Mouse (Mus musculus): Measurements from ENCODE around the gene Hdgfl3.

The Hdgfl3 gene

GRCm38 (mm10) chr7:81904094-81904493 is 30.2 kb downstream of the Hdgfl3 start:
- no peak for DNase-seq (ENCODE audit: extremely low spot score)

GRCm38 (mm10) chr7:81899361-81899760 is 34.9 kb downstream of the Hdgfl3 start:
- DNase-seq (ENCODE audit: extremely low spot score), result no peak

- no peak for DNase-seq (ENCODE audit: extremely low spot score)
Observed at GRCm38 (mm10) chr7:81885128-81885527, 49.1 kb downstream of the Hdgfl3 start.

- no peak for DNase-seq (ENCODE audit: extremely low spot score)
Observed at GRCm38 (mm10) chr7:81881600-81881999, 52.7 kb downstream of the Hdgfl3 start.

- no peak for DNase-seq (ENCODE audit: extremely low spot score)
Observed at GRCm38 (mm10) chr7:81880797-81881196, 53.5 kb downstream of the Hdgfl3 start.

GRCm38 (mm10) chr7:81880286-81880685 is 54.0 kb downstream of the Hdgfl3 start:
- no peak for DNase-seq (ENCODE audit: extremely low spot score)

GRCm38 (mm10) chr7:81875372-81875771 is 58.9 kb downstream of the Hdgfl3 start:
- DNase-seq (ENCODE audit: extremely low spot score), result no peak

- DNase-seq (ENCODE audit: extremely low spot score), result no peak
Observed at GRCm38 (mm10) chr7:81874636-81875035, 59.6 kb downstream of the Hdgfl3 start.

- no peak for DNase-seq (ENCODE audit: extremely low spot score)
Observed at GRCm38 (mm10) chr7:81873807-81874206, 60.5 kb downstream of the Hdgfl3 start.

GRCm38 (mm10) chr7:81872493-81873013 is 61.7 kb downstream of the Hdgfl3 start:
- no peak for DNase-seq (ENCODE audit: extremely low spot score)

GRCm38 (mm10) chr7:81868158-81868557 is 66.1 kb downstream of the Hdgfl3 start:
- DNase-seq (ENCODE audit: extremely low spot score), result peak; percentile 65

GRCm38 (mm10) chr7:81867231-81867930 is 66.9 kb downstream of the Hdgfl3 start:
- no peak for DNase-seq (ENCODE audit: extremely low spot score)

GRCm38 (mm10) chr7:81865937-81866336 is 68.3 kb downstream of the Hdgfl3 start:
- no peak for DNase-seq (ENCODE audit: extremely low spot score)

- no peak for DNase-seq (ENCODE audit: extremely low spot score)
Observed at GRCm38 (mm10) chr7:81864552-81864951, 69.7 kb downstream of the Hdgfl3 start.

- no peak for DNase-seq (ENCODE audit: extremely low spot score)
Observed at GRCm38 (mm10) chr7:81862587-81863583, 71.4 kb downstream of the Hdgfl3 start.

- no peak for DNase-seq (ENCODE audit: extremely low spot score)
Observed at GRCm38 (mm10) chr7:81861921-81862320, 72.4 kb downstream of the Hdgfl3 start.

GRCm38 (mm10) chr7:81861461-81861860 is 72.8 kb downstream of the Hdgfl3 start:
- no peak for DNase-seq (ENCODE audit: extremely low spot score)

GRCm38 (mm10) chr7:81860996-81861395 is 73.3 kb downstream of the Hdgfl3 start:
- no peak for DNase-seq (ENCODE audit: extremely low spot score)

GRCm38 (mm10) chr7:81860071-81860470 is 74.2 kb downstream of the Hdgfl3 start:
- DNase-seq (ENCODE audit: extremely low spot score), result no peak

- DNase-seq (ENCODE audit: extremely low spot score), result peak; percentile 66
Observed at GRCm38 (mm10) chr7:81858968-81859721, 75.1 kb downstream of the Hdgfl3 start, which contains the start of gene Tm6sf1. Tm6sf1 (plus strand) TSS chr7:81859001.

- DNase-seq (ENCODE audit: extremely low spot score), result peak; percentile 27
Observed at GRCm38 (mm10) chr7:81858236-81858635, 76.0 kb downstream of the Hdgfl3 start.

GRCm38 (mm10) chr7:81856221-81856620 is 78.1 kb downstream of the Hdgfl3 start:
- no peak for DNase-seq (ENCODE audit: extremely low spot score)

Data from embryo, embryonic 9.5 days (tissue).